Mouse (Mus musculus) lung, embryonic 14.5 days (tissue): Measurements from ENCODE around the gene Adgrb3. TPM values are rescaled to one million over a fixed set of nuclear protein-coding genes. Genes with fewer than 3 reads are reported as not detected.
"Not testable (repeated sequence)": the region's sequence is repeated elsewhere in the genome, so short reads cannot be mapped to it uniquely, and the experiment has no call there.

Experiments
- ATAC-seq: fragments of 200-750 bp; cut with Nextera tagmentation; 2 replicates; pipeline ENCODE4 v1.8.0; 2017; ENCODE audit warnings: mild to moderate bottlenecking, moderate TSS enrichment, moderate library complexity; ENCODE audit not compliant: insufficient read depth
- DNase-seq: peaks from one replicate; pipeline ENCODE4 v3.0.0-alpha.2; 2015
- H3K27ac ChIP-seq: fragments of 300-500 bp; sonication (generic); 2 replicates; pipeline ENCODE4 v1.5.1; 2014; ENCODE audit warnings: low read depth, mild to moderate bottlenecking, moderate library complexity
- H3K27me3 ChIP-seq: fragments of 300-500 bp; sonication (generic); 2 replicates; pipeline ENCODE4 v1.6.1; 2014; ENCODE audit warnings: low read length, control low read depth; ENCODE audit not compliant: insufficient read depth
- H3K36me3 ChIP-seq: fragments of 300-500 bp; sonication (generic); 2 replicates; pipeline ENCODE4 v1.6.1; 2014; ENCODE audit warnings: control low read depth; ENCODE audit not compliant: insufficient read depth
- H3K4me1 ChIP-seq: fragments of 300-500 bp; sonication (generic); 2 replicates; pipeline ENCODE4 v1.6.1; 2014; ENCODE audit warnings: antibody characterized with exemption, control low read depth; ENCODE audit not compliant: insufficient read depth
- H3K4me2 ChIP-seq: fragments of 300-500 bp; sonication (generic); 2 replicates; pipeline ENCODE4 v1.6.1; 2014; ENCODE audit warnings: mild to moderate bottlenecking
- H3K4me3 ChIP-seq: fragments of 300-500 bp; sonication (generic); 2 replicates; pipeline ENCODE4 v1.5.1; 2014; ENCODE audit warnings: low read depth, low read length
- H3K9ac ChIP-seq: fragments of 300-500 bp; sonication (generic); 2 replicates; pipeline ENCODE4 v1.6.1; 2014
- H3K9me3 ChIP-seq: fragments of 300-500 bp; sonication (generic); 2 replicates; pipeline ENCODE4 v1.6.1; 2016; ENCODE audit warnings: low read depth, low read length, control low read depth
- CTCF ChIP-seq: IDR thresholded peaks from 2 replicates; pipeline ENCODE4 v1.5.1; 2016; ENCODE audit warnings: antibody characterized with exemption, low read depth
- WGBS: fragments of 180-500 bp; shearing (Covaris S2); extraction: QIAGEN DNeasy Blood & Tissue Kit; methylation state at CpG from one replicate; pipeline ENCODE4 v1.1.7; 2014; 5-methylcytosine and 5-hydroxymethylcytosine counted together
- polyA plus RNA-seq: library from polyadenylated mRNA; unstranded; fragments of >200 nt; fragmentation: Nextera tagmentation; extraction: Ambion mirVana; gene quantifications from 2 replicates; pipeline ENCODE4 v1.2.1, GENCODE M21; 2014

Adgrb3 gene
- polyA plus RNA-seq, 1 experiment from 2014 or later, result 0.74 TPM

- Histone ChIP-seq H3K9ac (no peak overlapping the region), H3K4me2 (no peak overlapping the region), H3K4me3 (no peak overlapping the region), H3K36me3 (no peaks in the 10 kb centered on the region), H3K27ac (no peak overlapping the region), H3K27me3 (no peaks in the 10 kb centered on the region), H3K9me3 (no peaks in the 10 kb centered on the region), H3K4me1 (no peaks in the 10 kb centered on the region)
- DNase-seq (no peak), ATAC-seq (no peak)
- 85% methylated on average over 1 of the region's 1 CpGs for WGBS
- TF ChIP-seq CTCF, result no peak
These were observed 176.8 kb downstream of the Adgrb3 start for GRCm38 (mm10) chr1:25652717-25653116.

DNA sequence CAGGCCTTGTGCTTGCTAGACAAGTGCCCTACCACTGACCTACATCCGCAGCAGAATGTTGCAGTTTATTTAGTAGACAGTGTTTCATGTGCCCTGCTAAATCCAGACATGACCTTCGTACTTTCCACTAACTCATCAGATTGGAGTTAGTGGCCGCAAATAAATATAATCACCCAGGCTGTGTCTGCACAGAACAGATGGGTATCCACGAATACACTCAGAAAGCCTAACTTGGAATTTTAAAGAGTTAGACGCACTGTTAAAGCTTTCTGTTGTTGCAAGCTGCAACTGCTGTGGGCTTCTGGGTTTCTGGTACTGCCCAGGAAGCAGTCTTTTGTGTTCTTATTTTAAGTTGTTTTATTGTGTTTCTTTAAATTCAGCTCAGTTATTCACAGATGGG lies 185.3 kb downstream of the Adgrb3 start:
- no peak for ATAC-seq
- no peaks in the 10 kb centered on the region for H3K36me3 ChIP-seq
- H3K4me1 ChIP-seq, result no peaks in the 10 kb centered on the region
- no peak overlapping the region for H3K27ac ChIP-seq
- no peaks in the 10 kb centered on the region for H3K27me3 ChIP-seq
- no peak overlapping the region for H3K4me2 ChIP-seq
- DNase-seq, result no peak
- H3K9me3 ChIP-seq, result no peaks in the 10 kb centered on the region
- WGBS, result 76% methylated on average over 5 of the region's 5 CpGs
- no peak overlapping the region for H3K9ac ChIP-seq
- TF ChIP-seq CTCF, result no peak
- H3K4me3 ChIP-seq, result no peak overlapping the region

- Histone ChIP-seq H3K9ac (no peak overlapping the region), H3K27ac (no peak overlapping the region), H3K9me3 (no peaks in the 10 kb centered on the region), H3K27me3 (no peaks in the 10 kb centered on the region), H3K4me2 (no peak overlapping the region), H3K4me3 (no peak overlapping the region), H3K36me3 (no peaks in the 10 kb centered on the region), H3K4me1 (no peaks in the 10 kb centered on the region)
- TF ChIP-seq CTCF, result no peak
- DNase-seq (no peak), ATAC-seq (no peak)
- WGBS, result 56% methylated on average over 4 of the region's 4 CpGs
These were observed 208.0 kb downstream of the Adgrb3 start for GRCm38 (mm10) chr1:25621458-25621857.

DNA sequence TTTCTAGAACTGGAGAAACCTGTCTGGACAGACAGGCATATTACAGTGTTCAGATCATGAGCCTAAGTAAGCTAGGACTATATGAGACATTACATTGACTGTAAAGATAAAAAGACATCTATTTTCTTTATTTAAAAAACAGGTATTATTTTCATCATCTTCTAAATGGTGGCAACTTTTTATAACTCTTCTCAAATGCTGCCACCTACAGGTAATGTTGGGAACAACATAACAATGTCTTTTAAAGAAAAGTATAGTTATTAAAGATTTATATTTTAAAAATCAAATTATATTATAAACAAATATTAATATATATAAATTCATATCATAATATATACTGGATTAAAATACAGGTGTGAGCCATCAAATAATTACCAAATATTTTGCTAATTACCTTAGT lies 212.6 kb downstream of the Adgrb3 start:
- no peak overlapping the region for H3K4me3 ChIP-seq
- no peak overlapping the region for H3K4me2 ChIP-seq
- no peak for ATAC-seq
- no peaks in the 10 kb centered on the region for H3K4me1 ChIP-seq
- no peaks in the 10 kb centered on the region for H3K27me3 ChIP-seq
- H3K9ac ChIP-seq, result no peak overlapping the region
- H3K36me3 ChIP-seq, result no peaks in the 10 kb centered on the region
- peak; percentile 41 for TF ChIP-seq CTCF
- peak; percentile 74 for DNase-seq
- H3K9me3 ChIP-seq, result no peaks in the 10 kb centered on the region
- no peak overlapping the region for H3K27ac ChIP-seq

GRCm38 (mm10) chr1:25610776-25611175 lies 218.7 kb downstream of the Adgrb3 start:
- not testable (repeated sequence) for H3K4me1 ChIP-seq, DNase-seq, H3K9ac ChIP-seq, H3K4me2 ChIP-seq, ATAC-seq, H3K9me3 ChIP-seq, H3K27ac ChIP-seq, H3K4me3 ChIP-seq, H3K36me3 ChIP-seq, H3K27me3 ChIP-seq

DNA sequence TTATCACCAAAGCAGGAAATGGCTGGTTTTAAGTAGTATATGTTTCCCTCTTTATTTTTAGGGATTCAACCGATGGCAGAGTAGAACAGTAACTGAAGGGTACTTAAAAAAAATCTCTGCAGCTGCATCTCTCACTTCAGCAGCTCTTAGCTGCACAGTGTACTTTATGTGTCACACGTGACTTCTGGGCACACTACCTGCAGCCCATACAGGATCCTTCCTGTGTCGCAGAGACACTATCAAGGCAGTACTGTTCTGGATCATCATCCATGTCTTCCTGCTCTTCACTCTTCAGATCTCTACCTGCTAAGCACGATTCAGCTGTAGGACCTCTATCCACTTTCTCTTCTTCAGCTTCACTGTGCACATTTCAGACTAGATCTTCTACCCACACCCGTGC lies 230.6 kb downstream of the Adgrb3 start:
- Histone ChIP-seq H3K27ac (no peak overlapping the region), H3K9me3 (no peaks in the 10 kb centered on the region), H3K4me2 (no peak overlapping the region), H3K9ac (no peak overlapping the region), H3K36me3 (no peaks in the 10 kb centered on the region), H3K27me3 (no peaks in the 10 kb centered on the region), H3K4me3 (no peak overlapping the region), H3K4me1 (no peaks in the 10 kb centered on the region)
- TF ChIP-seq CTCF, result no peak
- 76% methylated on average over 5 of the region's 5 CpGs for whole genome bisulfite sequencing
- no peak for ATAC-seq
- DNase-seq, result no peak

GRCm38 (mm10) chr1:25588568-25589118 lies 240.9 kb downstream of the Adgrb3 start:
- TF ChIP-seq CTCF, result no peak
- H3K36me3 ChIP-seq, result no peaks in the 10 kb centered on the region
- H3K27ac ChIP-seq, result no peak overlapping the region
- WGBS, result 51% methylated on average over 2 of the region's 2 CpGs
- no peaks in the 10 kb centered on the region for H3K27me3 ChIP-seq
- no peak overlapping the region for H3K9ac ChIP-seq
- no peak overlapping the region for H3K4me2 ChIP-seq
- no peak for DNase-seq
- H3K4me3 ChIP-seq, result no peak overlapping the region
- no peak for ATAC-seq
- no peaks in the 10 kb centered on the region for H3K9me3 ChIP-seq
- no peaks in the 10 kb centered on the region for H3K4me1 ChIP-seq

- no peaks in the 10 kb centered on the region for H3K4me1 ChIP-seq
- H3K27me3 ChIP-seq, result no peaks in the 10 kb centered on the region
- DNase-seq, result no peak
- no peak overlapping the region for H3K9ac ChIP-seq
- TF ChIP-seq CTCF, result no peak
- H3K36me3 ChIP-seq, result no peaks in the 10 kb centered on the region
- no peak for ATAC-seq
- 69% methylated on average over 1 of the region's 1 CpGs for WGBS
- H3K27ac ChIP-seq, result no peak overlapping the region
- H3K4me3 ChIP-seq, result no peak overlapping the region
- H3K4me2 ChIP-seq, result no peak overlapping the region
- H3K9me3 ChIP-seq, result no peaks in the 10 kb centered on the region
These were observed 247.8 kb downstream of the Adgrb3 start for GRCm38 (mm10) chr1:25581698-25582097.
